Mouse (Mus musculus) kidney, adult 8-10 months (tissue): ENCODE results near the gene Etv4.

Experiments used
- DNase-seq, 2 experiments: peaks; one replicate each; pipeline ENCODE4 v3.0.0; 2022

The Etv4 gene

DNA sequence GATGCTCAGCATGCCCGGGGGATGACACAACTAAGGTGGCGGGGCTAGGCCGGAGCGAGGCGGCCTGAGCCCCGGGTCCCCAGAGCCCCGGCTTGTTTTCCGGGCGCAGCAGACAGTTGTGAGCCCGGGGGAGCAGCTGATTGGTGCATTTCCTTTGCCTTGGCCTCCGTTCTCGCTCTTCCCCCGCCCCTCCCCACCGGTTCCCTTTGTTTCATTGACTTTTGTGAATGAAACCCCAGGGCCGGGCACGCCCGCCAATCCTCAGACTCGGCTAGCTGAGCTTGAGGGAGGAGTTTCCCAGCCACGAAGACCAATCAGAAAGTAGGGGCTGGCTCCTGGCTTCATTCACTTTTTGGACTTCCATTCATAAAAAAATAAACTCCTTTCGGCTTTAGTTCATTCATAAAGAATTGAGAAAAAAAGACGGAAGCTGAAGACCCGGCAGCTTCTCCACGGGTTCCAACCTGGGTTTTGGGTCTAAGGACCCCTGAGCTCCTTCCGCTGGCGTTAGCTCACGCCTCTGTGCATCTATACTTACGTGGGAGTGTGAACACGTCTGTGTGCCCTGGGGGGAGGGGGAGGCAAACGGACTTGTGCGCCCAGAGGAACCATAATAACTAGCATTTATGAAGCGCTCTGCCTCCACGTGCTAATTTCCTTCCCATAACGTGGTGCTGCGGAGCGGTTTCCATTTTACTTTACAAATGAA is at the start of gene Etv4:
Etv4 (minus strand) TSS at position 229 of the 709 bp plus-strand sequence.
- DNase-seq: peak; percentile 70 to 78

- peak; percentile 6 to 13 for DNase-seq
These were observed 46.8 kb upstream of the Etv4 start for GRCm38 (mm10) chr11:101832001-101832400.

DNA sequence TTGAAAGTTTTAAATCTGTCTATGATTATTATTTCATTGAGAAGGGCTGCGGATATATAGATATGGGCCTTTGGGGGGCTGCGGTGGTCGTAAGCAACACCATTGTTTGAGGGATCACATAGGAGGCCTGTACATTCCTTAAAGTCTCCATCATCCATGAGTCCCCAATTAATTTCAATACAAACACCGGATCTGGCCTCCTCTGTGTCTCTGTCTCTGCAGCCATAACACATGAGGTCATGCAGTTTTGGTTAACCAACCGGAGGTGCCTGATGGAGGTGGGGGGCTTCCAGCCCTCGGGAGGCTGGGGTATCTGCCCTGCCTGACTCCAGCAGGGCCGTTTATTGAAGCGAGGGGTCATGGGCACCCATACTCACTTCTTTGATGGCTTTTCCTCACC is 45.4 kb upstream of the Etv4 start:
- no peak for DNase-seq

DNA sequence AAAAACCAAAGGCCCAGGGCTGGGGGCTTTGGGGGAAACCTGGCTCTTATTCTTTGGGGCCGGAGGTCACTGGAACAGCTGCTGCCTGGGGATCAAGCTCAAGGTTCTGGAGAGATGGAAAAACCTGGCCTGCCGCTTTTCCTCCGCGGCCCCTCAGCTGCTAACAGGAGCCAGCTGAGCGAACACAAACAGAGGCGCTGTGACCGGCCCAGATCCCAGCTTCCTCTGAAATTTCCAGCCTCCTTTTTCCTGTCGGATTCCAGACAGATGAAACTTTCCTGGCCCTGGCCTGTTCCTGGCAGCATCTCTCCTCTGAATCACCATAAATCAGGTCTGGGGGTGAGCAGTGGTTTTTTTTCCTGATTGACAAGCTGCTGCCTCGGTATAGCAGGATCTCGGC is 44.9 kb upstream of the Etv4 start:
- peak; percentile 30 to 34 for DNase-seq

GRCm38 (mm10) chr11:101828718-101829117 is 43.5 kb upstream of the Etv4 start:
- no peak for DNase-seq

GRCm38 (mm10) chr11:101823210-101823609 is 38.0 kb upstream of the Etv4 start:
- DNase-seq: no peak

GRCm38 (mm10) chr11:101820899-101821298 is 35.7 kb upstream of the Etv4 start:
- DNase-seq: peak; percentile 30 to 31

GRCm38 (mm10) chr11:101819853-101820252 is 34.7 kb upstream of the Etv4 start:
- no peak for DNase-seq

DNA sequence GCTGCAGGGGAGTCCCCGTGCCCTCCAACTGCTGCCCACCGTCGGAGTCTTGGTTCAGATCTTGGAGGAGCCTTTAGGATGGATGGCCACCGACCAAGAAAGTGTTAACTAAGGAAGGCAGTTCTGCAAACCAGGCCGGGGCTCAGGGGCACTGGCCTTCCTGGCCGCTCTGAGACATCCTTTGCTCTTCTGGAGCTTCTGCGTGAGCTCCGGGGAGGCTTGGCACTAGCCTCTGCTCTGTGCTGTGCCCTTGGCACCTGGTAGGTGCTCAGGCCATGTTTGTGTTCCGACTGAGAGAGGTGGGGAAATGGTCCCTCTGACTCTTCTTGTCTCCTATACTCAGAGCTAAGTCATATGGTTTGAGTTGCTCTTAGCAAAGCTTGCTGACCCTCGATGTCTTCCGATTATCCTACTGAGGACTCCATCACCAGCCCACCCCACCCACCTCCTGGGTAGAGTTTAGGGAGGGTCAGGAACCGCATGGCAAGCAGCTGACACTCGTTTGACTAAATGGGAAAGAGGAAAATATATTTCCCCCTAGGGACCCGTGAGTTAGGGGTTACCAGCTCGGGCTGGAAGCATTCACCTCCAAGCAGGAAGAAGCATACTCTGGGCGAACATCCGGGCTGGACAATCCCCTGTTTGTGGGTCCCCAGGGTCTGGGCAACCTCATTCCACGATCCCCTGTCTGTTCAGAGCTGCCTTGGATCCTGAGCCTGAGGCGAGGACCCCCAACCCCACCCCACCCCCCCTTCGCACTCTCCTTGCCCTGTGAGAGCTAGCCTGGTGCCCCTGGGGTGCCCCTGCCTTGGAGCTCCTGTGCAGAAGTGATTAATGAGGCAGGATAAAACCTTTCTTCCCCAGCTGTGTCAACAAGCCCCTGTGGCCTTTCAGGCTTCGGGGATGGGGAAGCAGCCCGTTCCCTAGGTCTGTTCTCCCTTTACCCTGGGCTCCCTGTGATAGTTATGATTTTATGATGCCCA is 30.2 kb upstream of the Etv4 start:
- peak in 1 of 2 experiments; percentile 16 for DNase-seq

GRCm38 (mm10) chr11:101814375-101815102 is 29.4 kb upstream of the Etv4 start:
- DNase-seq: peak; percentile 44 to 75

DNA sequence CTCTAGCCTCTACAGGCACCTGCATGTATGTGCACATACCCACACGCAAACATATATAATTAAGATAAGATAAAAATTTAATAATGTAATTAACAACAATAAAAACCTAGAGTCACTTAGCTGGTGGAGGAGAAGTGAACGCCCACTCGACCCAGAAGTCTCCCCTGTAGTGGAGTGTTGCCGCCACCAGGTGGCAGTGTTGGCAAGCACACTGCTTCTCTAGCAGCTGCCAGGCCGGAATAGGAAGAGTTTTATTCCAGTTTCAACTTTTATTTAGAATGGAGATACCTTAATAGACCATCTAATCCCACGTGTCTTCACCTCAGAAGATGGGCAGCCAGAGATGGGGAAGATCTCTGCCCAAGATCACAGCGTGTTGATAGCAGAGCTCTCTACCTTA is 28.1 kb upstream of the Etv4 start:
- peak; percentile 58 to 79 for DNase-seq

GRCm38 (mm10) chr11:101809060-101809828 is 24.1 kb upstream of the Etv4 start:
- DNase-seq: no peak

GRCm38 (mm10) chr11:101807266-101807665 is 22.1 kb upstream of the Etv4 start:
- DNase-seq: no peak

GRCm38 (mm10) chr11:101806741-101807140 is 21.6 kb upstream of the Etv4 start:
- no peak for DNase-seq

DNA sequence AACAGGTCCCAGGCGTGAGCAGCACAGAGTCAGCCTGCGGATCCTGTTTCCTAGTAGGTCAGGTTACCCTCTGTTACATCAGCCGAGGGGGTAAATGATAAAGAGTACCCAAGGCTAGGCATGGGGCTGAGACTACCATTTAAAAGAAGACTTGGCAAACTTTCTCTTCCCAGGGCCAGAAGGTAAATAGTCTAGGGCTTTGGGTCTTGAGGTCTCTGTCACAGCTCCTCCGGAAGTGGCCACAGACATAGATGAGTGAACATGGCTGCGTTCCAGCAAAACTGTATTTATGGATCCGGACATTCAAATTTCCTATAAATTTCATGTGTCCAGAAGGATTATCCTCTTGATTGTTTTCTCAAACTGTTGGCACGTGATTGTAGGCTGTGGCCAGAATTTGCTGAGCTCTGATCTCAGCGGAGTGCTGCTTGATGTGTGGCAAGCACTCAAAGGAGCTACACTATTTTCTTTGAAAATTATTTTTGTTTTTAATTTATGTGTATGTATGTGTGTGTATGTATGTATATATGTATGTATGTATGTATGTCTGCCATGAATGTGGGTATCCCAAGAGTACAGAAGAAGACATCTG is 20.0 kb upstream of the Etv4 start:
- DNase-seq: no peak

DNA sequence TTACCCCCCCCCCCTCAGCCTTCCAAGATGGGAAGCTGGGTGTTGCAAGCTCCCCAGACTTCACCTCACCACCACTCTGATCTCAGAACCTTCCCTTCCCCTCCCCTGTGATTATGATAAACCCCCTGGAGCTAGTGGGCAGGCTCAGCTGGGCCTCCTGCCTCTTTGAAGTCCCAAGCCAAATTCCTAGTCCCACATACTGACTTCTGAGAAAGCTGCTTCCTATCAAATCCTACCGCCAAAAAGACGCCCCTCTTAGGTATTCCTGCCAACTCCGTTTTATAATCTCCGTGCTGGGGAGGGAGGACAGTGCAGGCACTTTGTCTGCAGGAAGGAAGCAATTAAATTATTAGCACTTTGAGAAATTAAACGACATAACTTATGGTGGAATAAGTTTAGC is 16.2 kb upstream of the Etv4 start:
- no peak for DNase-seq

- peak in 1 of 2 experiments; percentile 14 for DNase-seq
These were observed 12.9 kb upstream of the Etv4 start for GRCm38 (mm10) chr11:101798083-101798482.

DNA sequence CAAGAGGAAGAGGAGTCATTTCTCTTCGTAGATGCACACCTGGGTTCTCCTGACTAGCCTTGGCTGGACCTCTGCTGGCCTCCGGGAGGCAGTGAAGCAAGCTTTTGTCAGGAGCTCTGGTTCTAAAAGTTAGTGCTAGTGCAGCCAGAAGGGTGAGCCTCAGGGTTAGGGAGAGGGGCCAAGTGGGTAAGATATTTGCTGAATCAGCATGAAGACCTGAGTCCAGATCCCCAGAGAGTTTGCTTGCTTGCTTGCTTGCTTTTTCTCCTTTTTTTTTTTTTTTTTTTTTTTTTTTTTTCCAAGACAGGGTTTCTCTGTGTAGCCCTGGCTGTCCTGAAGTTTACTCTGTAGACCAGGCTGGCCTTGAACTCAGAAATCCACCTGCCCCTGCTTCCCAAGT is 12.2 kb upstream of the Etv4 start:
- DNase-seq: no peak

GRCm38 (mm10) chr11:101790811-101791526 is 5.8 kb upstream of the Etv4 start:
- peak in 1 of 2 experiments; percentile 20 for DNase-seq

DNA sequence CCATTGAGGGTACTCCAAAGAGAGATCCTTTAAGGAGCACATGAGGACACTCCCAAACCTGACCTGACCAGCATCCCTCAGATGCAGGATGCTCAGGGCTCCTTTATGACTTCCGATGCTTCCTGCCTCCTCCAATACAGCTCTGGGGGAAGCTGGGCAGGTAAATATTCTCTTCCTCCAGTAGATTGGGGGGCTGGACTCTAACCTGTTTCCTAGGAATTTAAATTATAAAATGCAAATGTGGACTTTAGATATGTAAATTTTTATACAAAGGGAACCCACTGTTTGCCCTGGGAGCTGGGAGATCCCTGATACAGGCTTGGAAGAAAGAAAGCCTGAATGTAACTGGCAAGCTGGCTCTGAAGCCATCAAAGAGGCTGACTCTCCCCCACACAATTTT is 2.3 kb upstream of the Etv4 start:
- no peak for DNase-seq

GRCm38 (mm10) chr11:101786651-101787050 is 1.5 kb upstream of the Etv4 start:
- DNase-seq: peak; percentile 63 to 64
